Mouse (Mus musculus) lung, embryonic 16.5 days (tissue): Measurements from ENCODE around the gene Tm9sf2. TPM values are rescaled to one million over a fixed set of nuclear protein-coding genes. Genes with fewer than 3 reads are reported as not detected.
"Not testable (repeated sequence)": the region's sequence is repeated elsewhere in the genome, so short reads cannot be mapped to it uniquely, and the experiment has no call there.

Experiments
- ATAC-seq: fragments of 200-750 bp; cut with Nextera tagmentation; 2 replicates; pipeline ENCODE4 v1.8.0; 2017; ENCODE audit warnings: low read depth, mild to moderate bottlenecking, moderate library complexity
- H3K27ac ChIP-seq: fragments of 300-500 bp; sonication (generic); 2 replicates; pipeline ENCODE4 v1.5.1; 2014; ENCODE audit warnings: mild to moderate bottlenecking, control low read depth, low read length
- H3K27me3 ChIP-seq: fragments of 300-500 bp; sonication (generic); 2 replicates; pipeline ENCODE4 v1.6.1; 2014; ENCODE audit warnings: low read depth, low read length, mixed read lengths; ENCODE audit not compliant: control insufficient read depth, insufficient read depth
- H3K36me3 ChIP-seq: fragments of 300-500 bp; sonication (generic); 2 replicates; pipeline ENCODE4 v1.6.1; 2014; ENCODE audit warnings: low read length; ENCODE audit not compliant: control insufficient read depth, insufficient read depth
- H3K4me1 ChIP-seq: fragments of 300-500 bp; sonication (generic); replicated peaks from 2 replicates; pipeline ENCODE4 v1.6.1; 2014; ENCODE audit warnings: low read length, mixed read lengths; ENCODE audit not compliant: control insufficient read depth, insufficient read depth
- H3K4me2 ChIP-seq: fragments of 300-500 bp; sonication (generic); 2 replicates; pipeline ENCODE4 v1.6.1; 2014; ENCODE audit warnings: low read depth, low read length, control low read depth
- H3K4me3 ChIP-seq: fragments of 300-500 bp; sonication (generic); 2 replicates; pipeline ENCODE4 v1.5.1; 2014; ENCODE audit warnings: mild to moderate bottlenecking, low read length, control low read depth
- H3K9ac ChIP-seq: fragments of 300-500 bp; sonication (generic); 2 replicates; pipeline ENCODE4 v1.6.1; 2014; ENCODE audit warnings: low read length, control low read depth
- H3K9me3 ChIP-seq: fragments of 300-500 bp; sonication (generic); 2 replicates; pipeline ENCODE4 v1.6.1; 2016; ENCODE audit warnings: low read length; ENCODE audit not compliant: control insufficient read depth
- WGBS: fragments of 180-500 bp; shearing (Covaris S2); extraction: QIAGEN DNeasy Blood & Tissue Kit; methylation state at CpG from one replicate; pipeline ENCODE4 v1.1.7; 2014; 5-methylcytosine and 5-hydroxymethylcytosine counted together
- polyA plus RNA-seq: library from polyadenylated mRNA; unstranded; fragments of >200 nt; fragmentation: Nextera tagmentation; extraction: Ambion mirVana; gene quantifications from 2 replicates; pipeline ENCODE4 v1.2.1, GENCODE M21; 2015

The Tm9sf2 gene
- 176 and 186 TPM in 2 replicates for polyA plus RNA-seq

DNA sequence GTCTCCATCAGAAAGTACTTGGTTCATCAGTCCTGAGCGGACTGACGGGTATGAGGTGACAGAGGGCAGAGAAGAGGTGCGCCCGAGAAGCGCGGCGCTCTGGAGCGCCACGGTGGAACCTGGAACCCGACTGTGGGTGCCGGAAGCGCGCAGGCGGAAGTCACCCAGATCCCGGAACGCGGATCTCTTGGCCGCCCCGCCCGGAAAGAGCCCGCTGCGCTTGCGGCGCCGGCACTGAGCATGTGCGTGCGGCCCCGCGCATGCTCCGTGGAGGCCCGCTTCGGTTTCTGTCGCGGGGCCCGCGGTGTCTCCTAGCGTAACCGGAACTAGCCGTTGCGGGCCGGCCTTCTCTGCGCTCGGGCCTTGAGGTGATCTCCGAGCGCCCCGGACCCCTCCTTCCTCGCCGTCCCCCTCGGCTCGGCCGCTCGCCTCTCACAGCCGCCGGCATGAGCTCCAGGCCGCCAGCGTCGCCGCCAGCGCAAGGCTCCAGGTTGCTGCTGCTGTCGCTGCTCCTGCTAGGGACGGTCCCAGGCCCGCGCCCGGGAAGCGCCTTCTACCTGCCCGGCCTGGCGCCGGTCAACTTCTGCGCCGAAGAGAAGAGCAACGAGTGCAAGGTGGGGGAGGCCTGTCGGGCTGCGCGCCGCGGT, at the start of gene Tm9sf2:
Tm9sf2 (plus strand) TSS at position 217 of the 647 bp plus-strand sequence.
- no peaks in the 10 kb centered on the region for H3K9me3 ChIP-seq

DNA sequence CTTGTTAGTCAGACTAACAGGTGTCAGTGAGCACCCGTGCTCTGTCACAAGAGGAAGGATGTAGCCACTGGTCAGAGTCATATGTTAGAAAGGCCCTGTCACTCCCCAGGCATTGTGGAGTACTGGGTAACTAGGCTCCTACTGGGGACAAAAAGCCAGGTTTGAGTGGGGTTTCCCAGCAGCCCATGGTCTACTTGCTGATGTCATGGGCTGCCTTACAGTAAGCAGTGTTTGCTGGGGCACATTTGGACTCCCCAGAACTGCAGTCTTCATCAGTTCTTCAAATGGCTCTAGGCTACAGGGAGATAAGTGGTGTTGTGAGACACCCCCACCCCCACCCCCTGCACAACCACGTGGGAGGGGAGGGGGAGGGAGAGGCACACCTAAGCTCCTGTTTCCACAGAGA, 48.9 kb upstream of the Tm9sf2 start:
- Histone ChIP-seq H3K36me3 (no peaks in the 10 kb centered on the region), H3K4me1 (no peaks in the 10 kb centered on the region), H3K4me3 (no peak overlapping the region), H3K9ac (no peak overlapping the region), H3K4me2 (no peak overlapping the region), H3K27me3 (no peaks in the 10 kb centered on the region), H3K27ac (no peak overlapping the region), H3K9me3 (no peaks in the 10 kb centered on the region)
- ATAC-seq: no peak
- WGBS: 19% methylated on average over 2 of the region's 2 CpGs

More for the DNA sequence above, at the start of gene Tm9sf2:
- ATAC-seq: peak; percentile 94
- Histone ChIP-seq H3K9ac (peak within 1 kb of the TSS; percentile 96), H3K27me3 (no peaks in the 10 kb centered on the region), H3K4me1 (peaks cover 23% of the 10 kb centered on the region), H3K27ac (peak within 1 kb of the TSS; percentile 91), H3K4me3 (peak within 1 kb of the TSS; percentile 86), H3K36me3 (no peaks in the 10 kb centered on the region), H3K4me2 (peak within 1 kb of the TSS; percentile 82)
- under 1% methylated on average over 75 of the region's 76 CpGs for WGBS

DNA sequence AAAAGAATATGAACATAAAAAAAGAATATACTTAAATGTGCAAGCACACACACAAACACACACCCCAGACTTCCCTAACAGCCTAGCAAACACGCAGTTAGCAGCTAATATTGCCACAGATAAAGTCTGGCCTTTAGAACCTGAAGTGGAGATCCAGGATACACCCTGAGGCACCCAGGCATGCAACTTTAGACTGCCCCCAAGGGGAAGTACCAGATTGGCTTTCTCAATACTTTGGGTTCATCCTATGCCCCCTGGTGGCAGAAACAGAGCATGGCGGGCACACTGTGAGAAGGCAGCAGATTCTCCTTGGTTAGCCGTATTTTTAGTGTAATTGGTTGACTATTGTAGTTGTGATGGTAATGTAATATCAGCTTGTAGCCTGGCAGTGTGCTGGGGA, 46.2 kb upstream of the Tm9sf2 start:
- no peak overlapping the region for H3K4me2 ChIP-seq
- no peaks in the 10 kb centered on the region for H3K36me3 ChIP-seq
- no peaks in the 10 kb centered on the region for H3K9me3 ChIP-seq
- peak; percentile 67 for ATAC-seq
- 4% methylated on average over 3 of the region's 3 CpGs for WGBS
- H3K27ac ChIP-seq: no peak overlapping the region
- H3K27me3 ChIP-seq: no peaks in the 10 kb centered on the region
- H3K4me1 ChIP-seq: no peaks in the 10 kb centered on the region
- no peak overlapping the region for H3K9ac ChIP-seq
- no peak overlapping the region for H3K4me3 ChIP-seq

DNA sequence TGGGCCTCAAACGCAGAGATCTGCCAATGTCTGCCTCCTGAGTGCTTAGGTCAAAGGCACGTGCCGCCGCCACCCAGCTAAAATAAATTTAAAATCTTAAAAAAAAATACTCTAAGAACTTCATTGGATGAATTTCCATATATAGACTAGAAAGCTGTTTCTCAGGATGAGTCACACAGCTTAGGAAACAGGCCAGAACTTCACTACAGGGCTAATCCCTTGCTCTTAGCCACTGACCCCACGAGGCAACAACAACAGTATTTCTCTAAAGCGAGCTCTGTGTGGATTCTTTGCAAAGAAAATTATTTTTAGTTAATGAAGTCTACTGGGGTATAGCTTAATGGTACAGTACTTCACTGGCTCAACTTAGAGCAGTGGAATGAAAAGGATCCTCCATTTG, 45.5 kb upstream of the Tm9sf2 start:
- Histone ChIP-seq H3K36me3 (no peaks in the 10 kb centered on the region), H3K9me3 (no peaks in the 10 kb centered on the region), H3K4me1 (no peaks in the 10 kb centered on the region; the same call in 1 of the 2 replicates), H3K4me3 (no peak overlapping the region), H3K27ac (no peak overlapping the region), H3K9ac (no peak overlapping the region), H3K27me3 (no peaks in the 10 kb centered on the region), H3K4me2 (no peak overlapping the region)
- no peak for ATAC-seq
- WGBS: 82% methylated on average over 6 of the region's 6 CpGs

DNA sequence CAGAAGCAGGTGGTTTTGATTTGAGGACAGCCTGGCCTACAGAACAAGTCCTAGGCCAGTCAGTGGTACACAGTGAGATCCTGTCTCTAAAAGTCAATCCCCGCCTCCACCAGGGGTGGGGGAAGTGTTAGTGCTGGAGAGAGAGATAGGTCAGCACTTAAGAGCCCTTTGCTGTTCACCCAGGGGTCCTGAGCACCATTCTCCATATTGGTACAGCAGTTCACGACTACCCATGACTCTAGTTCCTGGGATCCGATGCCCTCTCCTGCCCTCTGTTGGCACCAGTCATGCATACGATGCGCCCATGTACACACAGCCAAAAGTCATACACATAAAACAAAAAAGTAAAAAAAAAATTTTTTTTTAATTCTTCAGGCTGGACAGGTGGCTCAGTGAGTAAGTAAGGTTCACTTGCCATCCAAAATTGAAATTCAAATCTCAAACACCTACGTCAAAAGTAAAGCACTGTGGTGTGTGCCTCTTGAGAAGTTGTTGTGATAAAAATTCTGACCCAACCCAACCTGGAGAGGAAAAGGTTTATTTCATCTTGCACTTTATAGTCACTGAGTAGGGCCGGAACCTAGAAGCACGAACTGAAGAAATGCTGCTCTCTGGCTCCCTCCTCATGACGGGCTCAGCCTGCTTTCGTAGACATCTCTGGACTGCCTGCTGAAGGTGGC, 44.3 kb upstream of the Tm9sf2 start:
- 80% methylated on average over 10 of the region's 10 CpGs for WGBS
- no peak overlapping the region for H3K4me2 ChIP-seq
- no peak overlapping the region for H3K4me3 ChIP-seq
- no peak for ATAC-seq
- no peak overlapping the region for H3K9ac ChIP-seq
- no peaks in the 10 kb centered on the region for H3K36me3 ChIP-seq
- H3K27me3 ChIP-seq: no peaks in the 10 kb centered on the region
- no peaks in the 10 kb centered on the region for H3K9me3 ChIP-seq
- no peaks in the 10 kb centered on the region; the same call in 1 of the 2 replicates for H3K4me1 ChIP-seq
- H3K27ac ChIP-seq: no peak overlapping the region

DNA sequence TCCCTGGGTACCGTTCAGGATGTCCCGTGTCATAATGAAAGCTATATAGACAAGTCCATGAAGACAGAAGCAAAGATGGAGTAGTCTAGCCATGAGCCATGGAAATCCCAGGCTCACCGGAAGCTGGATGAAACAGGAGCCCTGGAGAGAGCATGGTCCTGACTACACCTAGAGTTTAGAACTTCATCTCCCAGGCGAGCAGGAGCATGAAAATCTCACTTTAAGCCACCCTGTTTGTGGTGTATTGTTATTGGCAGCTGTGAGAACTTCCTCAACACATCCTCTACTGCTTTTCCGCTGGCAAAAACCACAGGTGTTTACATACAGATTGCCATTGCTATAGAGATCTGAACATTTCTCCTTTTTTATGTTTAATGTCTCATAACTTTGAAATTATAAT, 43.2 kb upstream of the Tm9sf2 start:
- Histone ChIP-seq H3K9ac (no peak overlapping the region), H3K27ac (no peak overlapping the region), H3K36me3 (no peaks in the 10 kb centered on the region), H3K9me3 (no peaks in the 10 kb centered on the region), H3K4me3 (no peak overlapping the region), H3K27me3 (no peaks in the 10 kb centered on the region), H3K4me2 (no peak overlapping the region), H3K4me1 (no peaks in the 10 kb centered on the region; the same call in 1 of the 2 replicates)
- WGBS: 69% methylated on average over 5 of the region's 5 CpGs
- ATAC-seq: no peak

DNA sequence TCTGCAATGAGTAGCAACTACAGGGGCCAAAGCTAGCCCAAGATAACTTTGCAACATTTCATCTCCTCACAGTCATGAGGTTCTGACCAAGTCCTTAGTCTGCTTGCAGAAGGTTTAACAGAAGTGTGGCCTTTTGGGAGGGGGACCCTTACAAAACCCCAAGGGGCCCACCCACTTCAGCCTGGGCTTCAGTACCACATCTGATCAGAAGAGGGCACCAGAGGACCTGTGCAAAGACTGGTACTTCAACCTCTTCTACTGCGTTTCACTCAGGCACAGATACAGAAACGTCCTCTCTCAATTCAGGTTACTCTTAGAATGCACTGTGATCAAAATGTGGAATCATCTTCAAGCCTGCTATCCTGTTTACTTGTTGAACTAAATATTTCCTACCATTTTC, 42.3 kb upstream of the Tm9sf2 start:
- Histone ChIP-seq H3K27me3 (no peaks in the 10 kb centered on the region), H3K9ac (no peak overlapping the region), H3K4me1 (peaks cover 3% of the 10 kb centered on the region; the same call in 1 of the 2 replicates), H3K27ac (no peak overlapping the region), H3K4me2 (no peak overlapping the region), H3K9me3 (no peaks in the 10 kb centered on the region), H3K4me3 (no peak overlapping the region), H3K36me3 (no peaks in the 10 kb centered on the region)
- 0% methylated on average over 2 of the region's 2 CpGs for WGBS
- 0 out of 2 replicates have a peak, but pooled peaks have one; percentile 24 for ATAC-seq

DNA sequence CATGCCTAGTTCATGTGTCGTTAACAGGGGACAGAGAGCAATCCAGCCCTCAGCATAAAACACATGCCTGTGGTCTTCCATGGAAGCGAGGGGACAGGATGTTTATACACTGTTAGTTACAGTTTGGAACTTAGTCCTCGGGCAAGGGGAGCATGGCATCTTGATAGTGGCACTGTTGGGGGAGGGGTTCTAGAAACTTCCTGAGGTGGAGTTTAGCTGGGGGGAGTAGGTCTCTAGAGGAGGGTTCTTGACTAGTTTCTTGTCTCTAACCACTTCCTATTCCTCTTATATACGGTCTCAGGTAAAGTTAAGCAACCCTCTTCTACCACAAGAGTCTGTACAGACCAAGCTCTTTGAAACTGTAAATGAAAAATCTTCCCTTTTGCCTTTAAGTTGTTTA, 40.6 kb upstream of the Tm9sf2 start:
- Histone ChIP-seq H3K4me3 (no peak overlapping the region), H3K9ac (no peak overlapping the region), H3K4me1 (peaks cover 5% of the 10 kb centered on the region; the same call in 1 of the 2 replicates), H3K27ac (no peak overlapping the region), H3K36me3 (no peaks in the 10 kb centered on the region), H3K4me2 (no peak overlapping the region), H3K9me3 (no peaks in the 10 kb centered on the region), H3K27me3 (no peaks in the 10 kb centered on the region)
- no peak for ATAC-seq
- 33% methylated on average over 4 of the region's 4 CpGs for WGBS

DNA sequence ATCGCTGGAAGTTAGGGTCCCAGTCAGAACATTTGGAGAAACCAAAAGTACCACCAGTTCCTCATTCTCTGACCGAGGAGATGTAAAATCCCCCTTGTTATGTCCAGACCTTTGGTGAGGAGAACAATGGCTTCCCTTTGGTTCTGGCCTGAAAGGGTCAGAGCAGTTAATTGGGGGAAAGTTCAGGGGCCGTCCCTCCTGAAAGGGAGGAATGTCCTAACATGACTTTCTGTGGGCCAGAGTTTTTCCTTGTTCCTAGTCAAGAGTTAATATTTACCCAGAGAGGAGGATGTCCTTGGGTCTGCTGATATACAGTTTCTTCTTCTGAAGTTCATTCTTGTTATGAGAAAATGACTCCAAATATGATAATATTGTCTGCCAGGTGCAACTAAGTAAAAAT, 38.8 kb upstream of the Tm9sf2 start:
- not testable (repeated sequence) for H3K4me2 ChIP-seq, ATAC-seq
- 50% methylated on average over 3 of the region's 3 CpGs for WGBS

More for the DNA sequence above, 38.8 kb upstream of the Tm9sf2 start:
- not testable (repeated sequence) for H3K27ac ChIP-seq, H3K4me3 ChIP-seq, H3K9ac ChIP-seq, H3K4me1 ChIP-seq, H3K36me3 ChIP-seq, H3K27me3 ChIP-seq, H3K9me3 ChIP-seq
